Mouse (Mus musculus): Measurements from ENCODE around the gene Scamp1.

DNA sequence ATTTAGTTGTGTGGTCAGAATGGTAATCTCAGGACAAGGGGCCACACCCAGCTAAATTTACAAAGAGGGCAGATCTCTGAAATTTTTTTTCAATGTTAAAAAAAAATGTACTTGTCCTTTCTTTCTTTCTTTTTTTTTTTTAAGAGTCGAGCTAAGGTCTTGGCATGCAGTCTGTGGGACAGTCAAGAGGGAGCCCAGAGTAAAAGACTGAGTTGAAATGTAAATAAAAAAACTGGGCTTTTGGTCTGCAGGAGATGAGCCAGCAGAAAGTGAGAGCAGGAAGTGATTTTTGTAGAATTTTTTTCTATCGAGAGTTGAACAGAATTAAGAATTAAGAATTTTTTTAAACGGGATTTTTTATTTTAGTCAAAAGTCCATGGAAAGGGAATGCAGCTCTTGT lies 31.4 kb downstream of the Scamp1 start:
- TF ChIP-seq CTCF (IDR thresholded peaks at IDR 0.05; ENCODE audit: control insufficient read depth, insufficient read depth, insufficient replicate concordance, low read depth, low read length) = no peak
- no peak for TF ChIP-seq POLR2A (IDR thresholded peaks at IDR 0.05; ENCODE audit: control insufficient read depth, low read depth, low read length)
